ENCODE assay signal across 17 mouse cellular contexts in genomic region chr3:101606861-101607455, GRCm38 (mm10). TPM values are rescaled to one million over a fixed set of nuclear protein-coding genes. Genes with fewer than 3 reads are reported as not detected.
A peak's percentile ranks its signal among the peaks of the same experiment; 100 is the strongest.
DNase-seq lines count a peak whose midpoint lies in the region; ATAC-seq lines count a peak whose summit lies in the region.
"Had no signal": no experiment of that assay in that cellular context is flagged by ENCODE, and none has a peak within 500 bp of the region (broad histone marks: within the 10 kb centered on the region; RNA-seq: fewer than 3 reads in every experiment).

No protein-coding gene starts in this region.

- H3K4me3 ChIP-seq in embryonic facial prominence, embryonic 14.5 days (ENCODE audit: low read depth, low read length), result no peak overlapping the region
- H3K4me3 ChIP-seq in embryonic facial prominence, embryonic 10.5 days, result no peak overlapping the region
- H3K4me3 ChIP-seq in kidney, embryonic 16.5 days (ENCODE audit: low read length), result no peak overlapping the region
- H3K4me3 ChIP-seq: hindbrain, embryonic 15.5 days; left cerebral cortex, adult 2 months; limb, embryonic 12.5 days; neural tube, embryonic 13.5 days had no signal

- WGBS in embryonic facial prominence, embryonic 14.5 days, result 65% methylated on average over 7 of the region's 7 CpGs
- 78% methylated on average over 7 of the region's 7 CpGs for WGBS in embryonic facial prominence, embryonic 10.5 days
- WGBS in kidney, embryonic 16.5 days, result 69% methylated on average over 7 of the region's 7 CpGs

- no peak for ATAC-seq in embryonic facial prominence, embryonic 14.5 days (ENCODE audit: low read depth)
- ATAC-seq in kidney, embryonic 16.5 days (ENCODE audit: low FRiP score, low TSS enrichment), result no peak
- ATAC-seq: midbrain, embryonic 16.5 days had no signal

- H3K27ac ChIP-seq in embryonic facial prominence, embryonic 14.5 days (replicated peaks; ENCODE audit: low read depth, low read length), result no peak overlapping the region
- no peak overlapping the region for H3K27ac ChIP-seq in embryonic facial prominence, embryonic 10.5 days (replicated peaks)
- no peak overlapping the region for H3K27ac ChIP-seq in kidney, embryonic 16.5 days (ENCODE audit: low read length)
- H3K27ac ChIP-seq: hindbrain, embryonic 15.5 days; kidney, postnatal 0 days; left cerebral cortex, adult 2 months; limb, embryonic 12.5 days; neural tube, embryonic 13.5 days had no signal

- no peak overlapping the region for H3K9ac ChIP-seq in embryonic facial prominence, embryonic 14.5 days (ENCODE audit: low read depth, low read length)
- no peak overlapping the region for H3K9ac ChIP-seq in kidney, embryonic 16.5 days (replicated peaks; ENCODE audit: low read length)
- H3K9ac ChIP-seq: hindbrain, embryonic 15.5 days; limb, embryonic 12.5 days; neural tube, embryonic 13.5 days had no signal

- no peaks in the 10 kb centered on the region for H3K9me3 ChIP-seq in embryonic facial prominence, embryonic 14.5 days (ENCODE audit: control insufficient read depth, low read length)
- no peaks in the 10 kb centered on the region for H3K9me3 ChIP-seq in embryonic facial prominence, embryonic 10.5 days
- no peaks in the 10 kb centered on the region for H3K9me3 ChIP-seq in kidney, embryonic 16.5 days (ENCODE audit: low read length)
- H3K9me3 ChIP-seq: hindbrain, embryonic 15.5 days; limb, embryonic 12.5 days; neural tube, embryonic 13.5 days had no signal

- no peaks in the 10 kb centered on the region for H3K27me3 ChIP-seq in embryonic facial prominence, embryonic 14.5 days (replicated peaks; ENCODE audit: control insufficient read depth, insufficient read depth, low read length)
- peaks cover 16% of the 10 kb centered on the region for H3K27me3 ChIP-seq in embryonic facial prominence, embryonic 10.5 days (replicated peaks; ENCODE audit: low read depth, poor library complexity, severe bottlenecking)
- no peaks in the 10 kb centered on the region for H3K27me3 ChIP-seq in kidney, embryonic 16.5 days (ENCODE audit: insufficient read depth, low read length)
- H3K27me3 ChIP-seq: hindbrain, embryonic 15.5 days; limb, embryonic 12.5 days; neural tube, embryonic 13.5 days had no signal

- peaks cover 15% of the 10 kb centered on the region for H3K4me1 ChIP-seq in embryonic facial prominence, embryonic 14.5 days (ENCODE audit: control insufficient read depth, insufficient read depth, low read length)
- H3K4me1 ChIP-seq in embryonic facial prominence, embryonic 10.5 days, result peaks cover 49% of the 10 kb centered on the region
- H3K4me1 ChIP-seq in kidney, embryonic 16.5 days (ENCODE audit: insufficient read depth, low read length), result peaks cover 29% of the 10 kb centered on the region

- no peaks in the 10 kb centered on the region for H3K36me3 ChIP-seq in embryonic facial prominence, embryonic 14.5 days (ENCODE audit: control insufficient read depth, insufficient read depth, low read length)
- no peaks in the 10 kb centered on the region for H3K36me3 ChIP-seq in embryonic facial prominence, embryonic 10.5 days (replicated peaks)
- no peaks in the 10 kb centered on the region for H3K36me3 ChIP-seq in kidney, embryonic 16.5 days (ENCODE audit: insufficient read depth, low read length)
- H3K36me3 ChIP-seq: hindbrain, embryonic 15.5 days; limb, embryonic 12.5 days; neural tube, embryonic 13.5 days had no signal

- H3K4me2 ChIP-seq in embryonic facial prominence, embryonic 14.5 days (ENCODE audit: low read depth, low read length), result no peak overlapping the region
- H3K4me2 ChIP-seq in kidney, embryonic 16.5 days (replicated peaks; ENCODE audit: low read depth, low read length), result no peak overlapping the region
- H3K4me2 ChIP-seq: hindbrain, embryonic 15.5 days; limb, embryonic 12.5 days; neural tube, embryonic 13.5 days had no signal

- peak; percentile 80 for DNase-seq in embryonic facial prominence, embryonic 14.5 days (ENCODE audit: low spot score)
- no peak for DNase-seq in embryonic facial prominence, embryonic 10.5 days (ENCODE audit: low spot score)
- peak; percentile 9 for DNase-seq in kidney, adult 18-20 months
- DNase-seq in Muller cell, postnatal 12 days (ENCODE audit: inconsistent ontology term), result peak; percentile 19
- peak; percentile 48 for DNase-seq in lung, postnatal 14 days
- no peak for DNase-seq in spleen, postnatal 36 days (ENCODE audit: low spot score in 2 of 2)
- no peak for DNase-seq in ovary, postnatal 36 days (ENCODE audit: low spot score)
- DNase-seq: adrenal gland, postnatal 36 days; heart, postnatal 10 days; thymus, postnatal 4 days had no signal

RNA-seq across cellular contexts. Expression of gene Atp1a1, which starts 2.5 kb away (rescaled TPM):
- 153 and 162 TPM in 2 replicates for polyA plus RNA-seq in embryonic facial prominence, embryonic 14.5 days (2014; fragmentation: Nextera tagmentation; extraction: Ambion mirVana)
- 38.4 and 45.5 TPM in 2 replicates for polyA plus RNA-seq in embryonic facial prominence, embryonic 10.5 days (2016; fragmentation: Nextera tagmentation; extraction: Ambion mirVana)
- polyA plus RNA-seq in kidney, embryonic 16.5 days (2015; fragmentation: Nextera tagmentation; extraction: Ambion mirVana), result 362 and 426 TPM in 2 replicates

Comparison
In these comparisons a context has a peak if more than half of its experiments do, and no peak if none do; other contexts are left out.
1. DNase-seq: peak in embryonic facial prominence, embryonic 14.5 days (single experiment), kidney, adult 18-20 months (single experiment), Muller cell, postnatal 12 days (single experiment) and lung, postnatal 14 days (single experiment); none in embryonic facial prominence, embryonic 10.5 days (single experiment), spleen, postnatal 36 days (0 of 2) and ovary, postnatal 36 days (single experiment).